Mouse (Mus musculus): Measurements from ENCODE around the gene Sfmbt2. TPM values are rescaled to one million over a fixed set of nuclear protein-coding genes. Genes with fewer than 3 reads are reported as not detected.

Gene Sfmbt2
- total and polyA plus RNA-seq, 3 experiments, result 0.06 to 0.39 (median 0.25) TPM

- Histone ChIP-seq H3K27ac (no peak overlapping the region), H3K9ac (ENCODE audit: low read depth, low read length) (no peak overlapping the region), H3K79me2 (replicated peaks; ENCODE audit: control insufficient read depth, insufficient read depth, low read length) (no peaks in the 10 kb centered on the region), H3K4me3 (no peak overlapping the region), H3K27me3 (ENCODE audit: control insufficient read depth, insufficient read depth, low read length) (no peaks in the 10 kb centered on the region), H3K36me3 (ENCODE audit: control insufficient read depth, insufficient read depth, low read length) (no peaks in the 10 kb centered on the region), H3K4me1 (ENCODE audit: control insufficient read depth, insufficient read depth, low read length) (no peaks in the 10 kb centered on the region)
- TF ChIP-seq POLR2A (IDR thresholded peaks at IDR 0.05; ENCODE audit: insufficient read depth, low read depth, low read length), result no peak
- TF ChIP-seq EP300 (IDR thresholded peaks at IDR 0.05; ENCODE audit: insufficient read depth, low read depth, low read length), result no peak
- no peak for TF ChIP-seq CTCF (IDR thresholded peaks at IDR 0.05)
- no peak for DNase-seq
- intact Hi-C loops (cut with DNase I), result no loop called here
- WGBS, result 6% methylated on average over 6 of the region's 6 CpGs
Observed at GRCm38 (mm10) chr2:10569392-10569791, 199.1 kb downstream of the Sfmbt2 start.

GRCm38 (mm10) chr2:10572311-10572710 lies 202.0 kb downstream of the Sfmbt2 start:
- Histone ChIP-seq H3K36me3 (ENCODE audit: control insufficient read depth, insufficient read depth, low read length) (no peaks in the 10 kb centered on the region), H3K4me1 (ENCODE audit: control insufficient read depth, insufficient read depth, low read length) (no peaks in the 10 kb centered on the region), H3K9ac (ENCODE audit: low read depth, low read length) (no peak overlapping the region), H3K27ac (no peak overlapping the region), H3K79me2 (replicated peaks; ENCODE audit: control insufficient read depth, insufficient read depth, low read length) (no peaks in the 10 kb centered on the region), H3K27me3 (ENCODE audit: control insufficient read depth, insufficient read depth, low read length) (no peaks in the 10 kb centered on the region), H3K4me3 (no peak overlapping the region)
- intact Hi-C loops (cut with DNase I), result no loop called here
- WGBS, result 80% methylated on average over 4 of the region's 4 CpGs
- no peak for DNase-seq
- no peak for TF ChIP-seq POLR2A (IDR thresholded peaks at IDR 0.05; ENCODE audit: insufficient read depth, low read depth, low read length)
- TF ChIP-seq EP300 (IDR thresholded peaks at IDR 0.05; ENCODE audit: insufficient read depth, low read depth, low read length), result no peak
- TF ChIP-seq CTCF (IDR thresholded peaks at IDR 0.05), result no peak

GRCm38 (mm10) chr2:10575962-10576740 lies 205.8 kb downstream of the Sfmbt2 start:
- Histone ChIP-seq H3K79me2 (replicated peaks; ENCODE audit: control insufficient read depth, insufficient read depth, low read length) (no peaks in the 10 kb centered on the region), H3K36me3 (ENCODE audit: control insufficient read depth, insufficient read depth, low read length) (no peaks in the 10 kb centered on the region), H3K9ac (ENCODE audit: low read depth, low read length) (no peak overlapping the region), H3K27me3 (ENCODE audit: control insufficient read depth, insufficient read depth, low read length) (no peaks in the 10 kb centered on the region), H3K4me3 (no peak overlapping the region), H3K27ac (no peak overlapping the region), H3K4me1 (ENCODE audit: control insufficient read depth, insufficient read depth, low read length) (no peaks in the 10 kb centered on the region)
- 36% methylated on average over 3 of the region's 3 CpGs for WGBS
- no peak for DNase-seq
- intact Hi-C loops (cut with DNase I), result no loop called here
- no peak for TF ChIP-seq CTCF (IDR thresholded peaks at IDR 0.05)
- no peak for TF ChIP-seq POLR2A (IDR thresholded peaks at IDR 0.05; ENCODE audit: insufficient read depth, low read depth, low read length)
- no peak for TF ChIP-seq EP300 (IDR thresholded peaks at IDR 0.05; ENCODE audit: insufficient read depth, low read depth, low read length)

- H3K36me3 ChIP-seq (ENCODE audit: control insufficient read depth, insufficient read depth, low read length), result no peaks in the 10 kb centered on the region
- H3K4me1 ChIP-seq (ENCODE audit: control insufficient read depth, insufficient read depth, low read length), result no peaks in the 10 kb centered on the region
- no peak overlapping the region for H3K27ac ChIP-seq
- H3K27me3 ChIP-seq (ENCODE audit: control insufficient read depth, insufficient read depth, low read length), result no peaks in the 10 kb centered on the region
- WGBS, result 52% methylated on average over 4 of the region's 4 CpGs
- DNase-seq, result no peak
- H3K79me2 ChIP-seq (replicated peaks; ENCODE audit: control insufficient read depth, insufficient read depth, low read length), result no peaks in the 10 kb centered on the region
- no peak overlapping the region for H3K4me3 ChIP-seq
- TF ChIP-seq EP300 (IDR thresholded peaks at IDR 0.05; ENCODE audit: insufficient read depth, low read depth, low read length) (no peak), POLR2A (IDR thresholded peaks at IDR 0.05; ENCODE audit: insufficient read depth, low read depth, low read length) (no peak), CTCF (IDR thresholded peaks at IDR 0.05) (no peak)
- intact Hi-C loops (cut with DNase I), result no loop called here
- no peak overlapping the region for H3K9ac ChIP-seq (ENCODE audit: low read depth, low read length)
Observed at GRCm38 (mm10) chr2:10582673-10583072, 212.4 kb downstream of the Sfmbt2 start.

GRCm38 (mm10) chr2:10583103-10583502 lies 212.8 kb downstream of the Sfmbt2 start:
- intact Hi-C loops (cut with DNase I), result no loop called here

GRCm38 (mm10) chr2:10591310-10591709 lies 221.0 kb downstream of the Sfmbt2 start:
- intact Hi-C loops (cut with DNase I), result no loop called here
- Histone ChIP-seq H3K4me1 (ENCODE audit: control insufficient read depth, insufficient read depth, low read length) (no peaks in the 10 kb centered on the region), H3K27ac (no peak overlapping the region), H3K9ac (ENCODE audit: low read depth, low read length) (no peak overlapping the region), H3K4me3 (no peak overlapping the region), H3K36me3 (ENCODE audit: control insufficient read depth, insufficient read depth, low read length) (no peaks in the 10 kb centered on the region), H3K27me3 (ENCODE audit: control insufficient read depth, insufficient read depth, low read length) (no peaks in the 10 kb centered on the region), H3K79me2 (replicated peaks; ENCODE audit: control insufficient read depth, insufficient read depth, low read length) (no peaks in the 10 kb centered on the region)
- TF ChIP-seq CTCF (IDR thresholded peaks at IDR 0.05), result no peak
- TF ChIP-seq EP300 (IDR thresholded peaks at IDR 0.05; ENCODE audit: insufficient read depth, low read depth, low read length), result no peak
- no peak for TF ChIP-seq POLR2A (IDR thresholded peaks at IDR 0.05; ENCODE audit: insufficient read depth, low read depth, low read length)
- WGBS, result 63% methylated on average over 5 of the region's 5 CpGs
- DNase-seq, result no peak

More at GRCm38 (mm10) chr2:10583103-10583502, 212.8 kb downstream of the Sfmbt2 start:
- no peak for DNase-seq
- no peak overlapping the region for H3K4me3 ChIP-seq
- no peaks in the 10 kb centered on the region for H3K36me3 ChIP-seq (ENCODE audit: control insufficient read depth, insufficient read depth, low read length)
- TF ChIP-seq CTCF (IDR thresholded peaks at IDR 0.05) (no peak), EP300 (IDR thresholded peaks at IDR 0.05; ENCODE audit: insufficient read depth, low read depth, low read length) (no peak), POLR2A (IDR thresholded peaks at IDR 0.05; ENCODE audit: insufficient read depth, low read depth, low read length) (no peak)
- H3K27ac ChIP-seq, result no peak overlapping the region
- no peak overlapping the region for H3K9ac ChIP-seq (ENCODE audit: low read depth, low read length)
- H3K79me2 ChIP-seq (replicated peaks; ENCODE audit: control insufficient read depth, insufficient read depth, low read length), result no peaks in the 10 kb centered on the region
- 51% methylated on average over 5 of the region's 5 CpGs for WGBS
- H3K4me1 ChIP-seq (ENCODE audit: control insufficient read depth, insufficient read depth, low read length), result no peaks in the 10 kb centered on the region
- no peaks in the 10 kb centered on the region for H3K27me3 ChIP-seq (ENCODE audit: control insufficient read depth, insufficient read depth, low read length)

Measured in heart, adult 2 months (tissue).